Mouse (Mus musculus) megakaryocyte, embryonic 14.5 days (primary cell): ENCODE data around the gene Cyfip1. TPM values are rescaled to one million over a fixed set of nuclear protein-coding genes. Genes with fewer than 3 reads are reported as not detected.

Source experiments
- H3K27me3 ChIP-seq: replicated peaks from 2 replicates; pipeline ENCODE3; 2012; ENCODE audit warnings: inconsistent platforms
- H3K36me3 ChIP-seq: replicated peaks from 2 replicates; pipeline ENCODE3; 2012; ENCODE audit warnings: low read length, inconsistent platforms, mixed read lengths
- H3K4me1 ChIP-seq: 2 replicates; pipeline ENCODE4 v1.6.1; 2012; ENCODE audit warnings: inconsistent platforms
- H3K4me3 ChIP-seq: replicated peaks from 2 replicates; pipeline ENCODE3; 2012; ENCODE audit warnings: moderate library complexity, mild to moderate bottlenecking, inconsistent platforms
- H3K9me3 ChIP-seq: 2 replicates; pipeline ENCODE4 v1.6.1; 2012; ENCODE audit warnings: inconsistent platforms
- FLI1 ChIP-seq: IDR thresholded peaks from 2 replicates; pipeline ENCODE4 v1.6.1; 2012; ENCODE audit warnings: low read length, inconsistent platforms, mixed read lengths
- GATA1 ChIP-seq: IDR thresholded peaks from 3 replicates; pipeline ENCODE4 v1.6.1; 2012; ENCODE audit warnings: mixed read lengths, low read length, inconsistent platforms, borderline replicate concordance
- polyA plus RNA-seq: library from polyadenylated mRNA; stranded (reverse); fragments of >175 nt; gene quantifications from 2 replicates; pipeline ENCODE4 v1.2.3, GENCODE M21; 2012; ENCODE audit warnings: low replicate concordance; ENCODE audit not compliant: insufficient read depth

The Cyfip1 gene
- 4.0 and 10.6 TPM in 2 replicates for polyA plus RNA-seq

- Histone ChIP-seq H3K4me3 (peak within 1 kb of the TSS; percentile 97), H3K36me3 (peaks cover 12% of the 10 kb centered on the region), H3K9me3 (no peaks in the 10 kb centered on the region), H3K27me3 (no peaks in the 10 kb centered on the region), H3K4me1 (peaks cover 65% of the 10 kb centered on the region)
- no peak for TF ChIP-seq GATA1
- no peak for TF ChIP-seq FLI1
Measured at GRCm38 (mm10) chr7:55841445-55841844, at the start of gene Cyfip1. Cyfip1 (plus strand) TSS chr7:55841745.

- Histone ChIP-seq H3K4me3 (no peak overlapping the region), H3K9me3 (no peaks in the 10 kb centered on the region), H3K4me1 (peaks cover 26% of the 10 kb centered on the region), H3K27me3 (peaks cover 5% of the 10 kb centered on the region), H3K36me3 (peaks cover 17% of the 10 kb centered on the region)
- TF ChIP-seq GATA1 (no peak), FLI1 (no peak)
Measured at GRCm38 (mm10) chr7:55792280-55792679, 49.3 kb upstream of the Cyfip1 start.

GRCm38 (mm10) chr7:55793236-55793951, 48.2 kb upstream of the Cyfip1 start:
- TF ChIP-seq FLI1 = no peak
- H3K4me1 ChIP-seq = peaks cover 26% of the 10 kb centered on the region
- peak overlapping the region; percentile 97 for H3K4me3 ChIP-seq
- peaks cover 28% of the 10 kb centered on the region for H3K36me3 ChIP-seq
- peaks cover 2% of the 10 kb centered on the region for H3K27me3 ChIP-seq
- H3K9me3 ChIP-seq = no peaks in the 10 kb centered on the region

- Histone ChIP-seq H3K9me3 (no peaks in the 10 kb centered on the region), H3K4me1 (peaks cover 26% of the 10 kb centered on the region), H3K36me3 (peaks cover 35% of the 10 kb centered on the region), H3K27me3 (no peaks in the 10 kb centered on the region), H3K4me3 (peak within 1 kb of the TSS; percentile 97)
- no peak for TF ChIP-seq FLI1
- no peak for TF ChIP-seq GATA1
Measured at GRCm38 (mm10) chr7:55793952-55794603, 47.5 kb upstream of the Cyfip1 start, which contains the start of gene Tubgcp5. Tubgcp5 (plus strand) TSS chr7:55794154.

- peaks cover 9% of the 10 kb centered on the region for H3K4me1 ChIP-seq
- no peaks in the 10 kb centered on the region for H3K27me3 ChIP-seq
- peaks cover 92% of the 10 kb centered on the region for H3K36me3 ChIP-seq
- no peaks in the 10 kb centered on the region for H3K9me3 ChIP-seq
- no peak overlapping the region for H3K4me3 ChIP-seq
- TF ChIP-seq FLI1 (no peak), GATA1 (no peak)
Measured at GRCm38 (mm10) chr7:55799981-55800380, 41.6 kb upstream of the Cyfip1 start.

GRCm38 (mm10) chr7:55809967-55810366, 31.6 kb upstream of the Cyfip1 start:
- no peaks in the 10 kb centered on the region for H3K27me3 ChIP-seq
- peaks cover 93% of the 10 kb centered on the region for H3K36me3 ChIP-seq

GRCm38 (mm10) chr7:55824468-55824867, 17.1 kb upstream of the Cyfip1 start:
- no peak overlapping the region for H3K4me3 ChIP-seq
- TF ChIP-seq GATA1 (no peak), FLI1 (no peak)
- no peaks in the 10 kb centered on the region for H3K27me3 ChIP-seq
- no peaks in the 10 kb centered on the region for H3K9me3 ChIP-seq
- H3K36me3 ChIP-seq = peaks cover 92% of the 10 kb centered on the region
- H3K4me1 ChIP-seq = peaks cover 13% of the 10 kb centered on the region

More at GRCm38 (mm10) chr7:55809967-55810366, 31.6 kb upstream of the Cyfip1 start:
- no peak for TF ChIP-seq GATA1
- no peak for TF ChIP-seq FLI1
- no peaks in the 10 kb centered on the region for H3K9me3 ChIP-seq
- H3K4me3 ChIP-seq = no peak overlapping the region
- H3K4me1 ChIP-seq = peaks cover 3% of the 10 kb centered on the region; the same call in 1 of the 2 replicates

GRCm38 (mm10) chr7:55827551-55827950, 14.0 kb upstream of the Cyfip1 start:
- Histone ChIP-seq H3K9me3 (no peaks in the 10 kb centered on the region), H3K4me3 (no peak overlapping the region), H3K4me1 (peaks cover 17% of the 10 kb centered on the region), H3K36me3 (peaks cover 84% of the 10 kb centered on the region), H3K27me3 (no peaks in the 10 kb centered on the region)
- TF ChIP-seq FLI1 (no peak), GATA1 (no peak)

GRCm38 (mm10) chr7:55836877-55837276, 4.7 kb upstream of the Cyfip1 start:
- no peaks in the 10 kb centered on the region for H3K27me3 ChIP-seq
- TF ChIP-seq FLI1 = no peak
- TF ChIP-seq GATA1 = no peak
- peak overlapping the region; percentile 14 for H3K4me3 ChIP-seq
- peaks cover 16% of the 10 kb centered on the region for H3K36me3 ChIP-seq
- H3K4me1 ChIP-seq = peaks cover 53% of the 10 kb centered on the region
- H3K9me3 ChIP-seq = no peaks in the 10 kb centered on the region

- Histone ChIP-seq H3K4me1 (peaks cover 66% of the 10 kb centered on the region), H3K36me3 (peaks cover 14% of the 10 kb centered on the region), H3K27me3 (no peaks in the 10 kb centered on the region), H3K4me3 (peak overlapping the region; percentile 97), H3K9me3 (no peaks in the 10 kb centered on the region)
- TF ChIP-seq FLI1 = no peak
- no peak for TF ChIP-seq GATA1
Measured at GRCm38 (mm10) chr7:55841977-55842503, 495 bp downstream of the Cyfip1 start.
